Mouse (Mus musculus) spleen, adult 2 months (tissue): ENCODE results near the gene Abcg2. TPM values are rescaled to one million over a fixed set of nuclear protein-coding genes. Genes with fewer than 3 reads are reported as not detected.

Experiments used
- DNase-seq, 2 experiments: peaks; one replicate each; pipeline versions ENCODE4 v3.0.0 to v3.0.0-alpha.2; 2012 to 2021; ENCODE audit warnings: low spot score in 2 of 2, low read depth in 1 of 2
- H3K27ac ChIP-seq: fragments of 200-500 bp; 2 replicates; pipeline ENCODE4 v1.5.1; 2012; ENCODE audit warnings: low read length, inconsistent platforms; ENCODE audit not compliant: insufficient read depth
- H3K27me3 ChIP-seq: fragments of 200-500 bp; 2 replicates; pipeline ENCODE4 v1.6.1; 2012; ENCODE audit warnings: mild to moderate bottlenecking, moderate library complexity, low read length, inconsistent platforms; ENCODE audit not compliant: control insufficient read depth, insufficient read depth
- H3K36me3 ChIP-seq: fragments of 200-500 bp; 2 replicates; pipeline ENCODE4 v1.6.1; 2012; ENCODE audit warnings: mild to moderate bottlenecking, low read length, inconsistent platforms; ENCODE audit not compliant: control insufficient read depth, insufficient read depth
- H3K4me1 ChIP-seq: fragments of 200-500 bp; 2 replicates; pipeline ENCODE4 v1.6.1; 2011; ENCODE audit warnings: inconsistent platforms; ENCODE audit not compliant: control insufficient read depth, insufficient read depth, insufficient read length
- H3K4me3 ChIP-seq: fragments of 200-500 bp; 2 replicates; pipeline ENCODE4 v1.5.1; 2011; ENCODE audit warnings: mild to moderate bottlenecking, inconsistent platforms; ENCODE audit not compliant: insufficient read depth, insufficient read length; ENCODE audit errors: extremely low read depth
- CTCF ChIP-seq: fragments of 200-500 bp; IDR thresholded peaks from 2 replicates; pipeline ENCODE4 v1.5.1; 2011; ENCODE audit warnings: mild to moderate bottlenecking, inconsistent platforms; ENCODE audit not compliant: insufficient read depth, insufficient read length, insufficient replicate concordance; ENCODE audit errors: extremely low read depth
- POLR2A ChIP-seq: fragments of 200-500 bp; IDR thresholded peaks from 2 replicates; pipeline ENCODE4 v1.6.1; 2011; ENCODE audit warnings: low read depth, low read length, inconsistent platforms
- WGBS: fragments of 180-500 bp; shearing (Covaris S2); methylation state at CpG from one replicate; pipeline ENCODE4 v1.1.7; 2018; 5-methylcytosine and 5-hydroxymethylcytosine counted together
- polyA plus RNA-seq: library from polyadenylated mRNA; depleted of rRNA; stranded (reverse); fragments of >200 nt; gene quantifications from 2 replicates; pipeline ENCODE4 v1.2.3, GENCODE M21; 2012

Abcg2 gene
- polyA plus RNA-seq, 1 experiment: 5.1 TPM

- DNase-seq: peak in 1 of 2 experiments; percentile 6
- Histone ChIP-seq H3K4me1 (no peaks in the 10 kb centered on the region; the same call in 1 of the 2 replicates), H3K36me3 (no peaks in the 10 kb centered on the region), H3K27ac (no peak overlapping the region), H3K27me3 (no peaks in the 10 kb centered on the region), H3K4me3 (no peak overlapping the region)
- no peak for TF ChIP-seq CTCF
- no peak for TF ChIP-seq POLR2A
- WGBS: 71% methylated on average over 4 of the region's 4 CpGs
These were observed 26.7 kb downstream of the Abcg2 start for GRCm38 (mm10) chr6:58610760-58611654.

- H3K36me3 ChIP-seq: no peaks in the 10 kb centered on the region
- TF ChIP-seq CTCF: no peak
- no peak for TF ChIP-seq POLR2A
- WGBS: 79% methylated on average over 5 of the region's 5 CpGs
- no peak overlapping the region for H3K27ac ChIP-seq
- no peaks in the 10 kb centered on the region for H3K4me1 ChIP-seq
- H3K27me3 ChIP-seq: no peaks in the 10 kb centered on the region
- H3K4me3 ChIP-seq: no peak overlapping the region
- no peak for DNase-seq
These were observed 39.8 kb downstream of the Abcg2 start for GRCm38 (mm10) chr6:58624126-58624525.

- WGBS: 90% methylated on average over 2 of the region's 2 CpGs
- no peak overlapping the region for H3K4me3 ChIP-seq
- no peak for DNase-seq
- H3K27me3 ChIP-seq: no peaks in the 10 kb centered on the region
- H3K4me1 ChIP-seq: no peaks in the 10 kb centered on the region
- H3K27ac ChIP-seq: no peak overlapping the region
- H3K36me3 ChIP-seq: no peaks in the 10 kb centered on the region
- TF ChIP-seq CTCF (no peak), POLR2A (no peak)
These were observed 44.9 kb downstream of the Abcg2 start for GRCm38 (mm10) chr6:58629238-58629637.

- Histone ChIP-seq H3K4me3 (no peak overlapping the region), H3K4me1 (no peaks in the 10 kb centered on the region), H3K27ac (no peak overlapping the region), H3K36me3 (no peaks in the 10 kb centered on the region), H3K27me3 (no peaks in the 10 kb centered on the region)
- TF ChIP-seq CTCF: no peak
- TF ChIP-seq POLR2A: no peak
- DNase-seq: no peak
- 90% methylated on average over 3 of the region's 3 CpGs for WGBS
These were observed 48.1 kb downstream of the Abcg2 start for GRCm38 (mm10) chr6:58632419-58632818.

GRCm38 (mm10) chr6:58633731-58634130, 49.4 kb downstream of the Abcg2 start:
- DNase-seq: no peak
- H3K4me1 ChIP-seq: no peaks in the 10 kb centered on the region
- H3K36me3 ChIP-seq: no peaks in the 10 kb centered on the region
- H3K27me3 ChIP-seq: no peaks in the 10 kb centered on the region
- WGBS: 85% methylated on average over 4 of the region's 4 CpGs
- no peak overlapping the region for H3K4me3 ChIP-seq
- no peak overlapping the region for H3K27ac ChIP-seq
- TF ChIP-seq POLR2A (no peak), CTCF (no peak)

GRCm38 (mm10) chr6:58638566-58638965, 54.2 kb downstream of the Abcg2 start:
- Histone ChIP-seq H3K4me1 (peaks cover 5% of the 10 kb centered on the region), H3K27me3 (peaks cover 2% of the 10 kb centered on the region; the same call in 1 of the 2 replicates), H3K36me3 (no peaks in the 10 kb centered on the region), H3K27ac (no peak overlapping the region), H3K4me3 (no peak overlapping the region)
- no peak for DNase-seq
- TF ChIP-seq POLR2A (no peak), CTCF (no peak)

- H3K36me3 ChIP-seq: no peaks in the 10 kb centered on the region
- H3K27ac ChIP-seq: no peak overlapping the region
- peaks cover 2% of the 10 kb centered on the region; the same call in 1 of the 2 replicates for H3K27me3 ChIP-seq
- no peak for TF ChIP-seq POLR2A
- TF ChIP-seq CTCF: no peak
- no peak for DNase-seq
- H3K4me3 ChIP-seq: no peak overlapping the region
- H3K4me1 ChIP-seq: peaks cover 5% of the 10 kb centered on the region
- WGBS: 91% methylated on average over 2 of the region's 2 CpGs
These were observed 55.1 kb downstream of the Abcg2 start for GRCm38 (mm10) chr6:58639391-58639790.
